Mouse (Mus musculus) cerebellum, adult 8-10 months (tissue): ENCODE measurements around the gene Hoxa6.

ENCODE experiments used
- DNase-seq: peaks from one replicate; pipeline ENCODE4 v3.0.0; 2022

The Hoxa6 gene

DNA sequence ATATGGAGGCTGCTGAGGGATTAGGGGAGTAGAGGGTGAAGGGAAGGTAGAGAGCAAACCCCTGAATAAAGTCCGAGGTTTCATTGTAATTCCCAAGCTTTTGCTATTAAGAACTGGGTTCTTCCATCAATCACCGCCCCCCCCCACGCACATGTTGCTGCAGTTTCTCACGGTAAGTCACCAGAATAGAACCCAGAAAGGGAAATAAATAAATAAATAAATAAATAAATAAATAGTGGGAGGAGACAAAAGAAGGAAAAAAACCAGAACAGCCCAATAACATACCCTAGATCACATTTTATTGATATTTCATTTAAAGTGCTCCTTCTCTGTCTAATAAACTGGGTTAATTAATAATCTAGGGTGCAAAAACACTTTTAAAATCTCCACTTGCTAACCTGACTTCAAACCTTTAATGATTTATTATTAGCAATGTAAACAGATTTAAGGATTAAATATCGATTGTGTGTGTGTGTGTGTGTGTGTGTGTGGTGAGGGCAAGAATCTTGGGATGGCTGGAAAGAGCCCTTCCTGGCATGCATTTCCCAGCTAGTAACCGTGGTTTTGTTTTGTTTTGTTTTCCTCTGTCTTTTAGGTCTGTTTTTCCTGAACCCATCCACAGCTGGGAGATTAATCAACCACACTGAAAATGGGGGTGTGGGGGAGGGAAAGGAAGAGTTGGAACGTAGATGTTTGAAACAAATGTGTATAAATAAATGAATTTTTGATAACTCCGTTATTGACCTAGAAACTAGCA is 47.0 kb downstream of the Hoxa6 start:
- no peak for DNase-seq

DNA sequence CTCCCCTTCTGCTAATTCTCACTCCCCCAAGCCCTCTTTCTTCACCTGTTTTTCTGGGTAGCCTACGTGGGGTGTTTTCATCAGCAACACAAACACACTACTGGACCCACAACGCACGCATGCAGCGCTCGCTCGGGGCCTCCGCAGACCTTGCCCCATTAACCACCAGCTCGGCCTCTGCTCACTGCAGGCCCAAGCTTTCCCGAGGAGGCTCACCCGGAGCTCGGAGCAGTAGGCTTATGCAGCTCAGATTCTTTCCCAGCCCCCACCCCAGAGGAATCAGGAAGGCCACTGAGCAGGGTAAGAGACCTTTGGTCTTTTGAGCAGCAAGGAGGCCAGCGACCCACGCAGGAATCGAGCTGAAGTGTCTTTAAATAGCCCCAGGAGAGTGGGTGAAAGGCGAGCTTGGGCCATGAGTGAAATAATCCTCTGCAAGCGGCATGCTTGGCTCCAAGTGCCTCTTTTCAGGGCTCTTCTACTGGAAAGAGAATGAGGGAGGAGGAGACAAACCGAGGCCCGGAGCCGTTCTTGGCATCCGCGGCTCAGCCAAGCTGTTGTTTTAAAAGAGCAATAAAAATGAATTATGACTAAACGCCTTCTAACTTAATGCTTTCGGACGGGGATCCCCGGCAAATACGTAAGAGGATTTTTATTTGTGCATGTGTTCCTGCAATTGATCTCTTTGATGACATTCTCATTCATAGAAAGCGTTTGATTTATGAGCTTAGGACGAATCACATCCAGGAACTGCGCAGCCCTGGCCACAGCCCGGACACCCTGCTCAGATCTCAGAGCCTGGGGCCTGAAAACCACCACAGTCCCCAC is 47.8 kb downstream of the Hoxa6 start:
- DNase-seq, result no peak

DNA sequence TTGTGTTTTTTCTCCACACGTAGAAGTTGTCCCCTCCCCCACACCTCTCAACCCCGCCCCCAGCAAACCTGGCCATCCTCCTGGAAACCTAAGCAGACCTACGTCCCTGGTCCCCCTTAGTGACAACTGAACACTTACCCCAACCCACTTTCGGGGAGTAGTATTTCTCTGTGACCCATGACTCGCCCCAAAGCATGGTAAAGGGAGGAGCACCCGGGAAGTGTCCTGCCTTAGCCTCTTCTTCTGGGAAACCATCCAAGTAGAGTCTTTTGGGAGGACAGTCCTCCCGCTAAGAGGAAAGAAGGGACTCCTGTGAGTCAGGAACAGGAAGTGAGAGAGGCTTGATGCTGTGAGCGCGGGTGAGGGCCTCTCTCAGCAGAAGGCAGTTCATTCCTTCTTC is 48.5 kb downstream of the Hoxa6 start:
- DNase-seq, result no peak

DNA sequence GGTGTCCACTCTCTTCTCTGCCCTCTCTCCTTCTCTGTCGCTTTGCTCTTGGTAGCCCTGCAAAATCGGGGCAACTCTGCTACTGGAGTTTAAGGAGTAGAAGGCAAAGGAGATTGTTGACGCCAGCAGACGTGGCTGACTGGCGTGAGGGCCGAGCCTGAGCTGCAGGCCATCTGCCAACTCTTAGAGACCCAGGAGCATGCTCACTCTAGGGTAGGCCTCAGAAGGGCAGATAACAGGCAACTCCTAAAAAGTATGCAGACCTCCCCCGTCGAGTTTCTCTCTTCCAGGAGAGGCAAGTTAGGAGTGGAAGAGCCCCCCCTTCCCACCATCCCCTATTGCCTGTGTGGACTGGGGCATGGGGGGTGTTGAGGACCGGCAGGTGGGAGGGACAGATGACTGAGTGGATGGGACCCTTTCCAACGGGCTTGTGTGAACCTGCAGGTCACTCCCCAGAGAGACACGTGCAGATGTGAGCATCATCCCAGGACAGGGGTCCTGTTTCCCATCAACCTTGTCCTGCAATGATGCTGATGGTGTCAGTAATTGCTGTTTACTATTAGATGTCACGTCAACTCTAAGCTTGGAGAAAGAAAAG is 49.3 kb downstream of the Hoxa6 start:
- no peak for DNase-seq

DNA sequence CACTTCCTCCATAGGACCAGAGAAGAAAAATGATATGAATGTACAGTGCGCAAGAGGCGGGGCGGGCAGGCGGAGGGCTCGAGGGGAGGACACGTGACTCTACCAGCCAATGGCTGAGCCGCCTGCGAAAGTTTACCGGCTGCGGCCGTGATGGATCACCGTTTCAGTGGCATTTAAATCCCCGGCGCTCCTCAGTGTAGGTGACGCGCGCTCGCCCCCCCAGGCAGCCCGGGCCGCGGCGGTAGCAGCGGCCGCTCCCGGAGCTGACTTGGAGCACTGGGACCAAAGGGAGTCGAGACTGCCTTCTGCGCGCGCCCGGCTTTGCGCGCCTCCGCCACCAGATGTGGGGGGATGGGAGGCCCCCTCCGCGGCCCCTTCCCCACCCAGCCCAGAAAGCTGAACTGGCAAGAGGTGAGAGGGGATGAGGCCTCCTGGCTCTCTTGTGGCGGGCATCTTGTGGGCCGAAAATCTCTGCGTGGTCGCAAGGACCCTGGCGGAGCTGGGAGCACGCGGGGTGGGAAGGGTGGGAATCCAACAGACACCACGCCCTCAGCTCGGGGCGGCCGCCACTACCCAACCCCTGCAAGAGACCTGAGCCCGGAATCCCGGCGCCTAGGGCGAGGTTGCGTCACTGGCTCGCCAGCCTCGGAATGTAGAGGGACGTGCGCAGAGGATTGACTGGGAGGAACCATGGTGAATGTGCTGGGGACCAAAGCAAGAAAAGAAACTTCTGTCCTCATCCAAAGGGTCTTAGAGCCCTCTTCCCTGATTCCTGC is 50.1 kb downstream of the Hoxa6 start, which contains the start of gene Hoxa1:
Gene Hoxa1 (minus strand): TSS at position 42 of the 776 bp plus-strand sequence.
- DNase-seq, result no peak

DNA sequence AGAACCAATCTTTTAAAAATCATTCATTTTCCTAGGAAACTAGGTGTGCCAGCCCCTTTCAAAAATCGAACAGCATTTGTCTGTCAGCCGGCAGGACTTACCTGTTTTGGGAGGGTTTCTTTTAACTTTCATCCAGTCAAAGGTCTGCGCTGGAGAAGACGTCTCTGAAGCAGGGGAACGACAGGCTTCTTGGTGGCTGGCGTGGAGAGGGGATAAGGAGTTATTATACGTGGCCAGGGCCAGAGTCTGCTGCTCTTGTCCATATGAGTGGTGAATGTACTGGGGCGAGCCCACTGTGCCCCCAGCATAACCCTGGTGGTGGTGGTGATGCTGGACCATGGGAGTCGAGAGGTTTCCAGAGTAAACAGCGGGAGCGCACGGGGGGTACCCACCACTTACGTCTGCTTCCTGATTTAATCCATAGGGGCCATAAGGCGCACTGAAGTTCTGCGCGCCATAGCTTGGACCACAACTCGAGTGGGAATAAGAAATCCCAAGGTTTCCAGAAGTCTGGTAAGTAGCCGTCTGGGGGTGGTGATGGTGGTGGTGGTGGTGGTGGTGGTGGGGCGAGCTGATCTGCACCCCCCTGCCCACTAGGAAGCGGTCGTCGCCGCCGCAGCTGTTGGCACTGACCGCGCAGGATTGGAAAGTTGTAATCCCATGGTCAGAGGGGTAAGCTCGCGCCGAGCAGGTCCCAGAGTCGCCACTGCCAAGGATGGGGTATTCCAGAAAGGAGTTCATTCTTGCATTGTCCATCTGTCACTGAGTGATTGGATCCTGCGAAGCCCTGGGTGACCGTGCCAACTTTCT is 50.9 kb downstream of the Hoxa6 start:
- DNase-seq, result no peak

DNA sequence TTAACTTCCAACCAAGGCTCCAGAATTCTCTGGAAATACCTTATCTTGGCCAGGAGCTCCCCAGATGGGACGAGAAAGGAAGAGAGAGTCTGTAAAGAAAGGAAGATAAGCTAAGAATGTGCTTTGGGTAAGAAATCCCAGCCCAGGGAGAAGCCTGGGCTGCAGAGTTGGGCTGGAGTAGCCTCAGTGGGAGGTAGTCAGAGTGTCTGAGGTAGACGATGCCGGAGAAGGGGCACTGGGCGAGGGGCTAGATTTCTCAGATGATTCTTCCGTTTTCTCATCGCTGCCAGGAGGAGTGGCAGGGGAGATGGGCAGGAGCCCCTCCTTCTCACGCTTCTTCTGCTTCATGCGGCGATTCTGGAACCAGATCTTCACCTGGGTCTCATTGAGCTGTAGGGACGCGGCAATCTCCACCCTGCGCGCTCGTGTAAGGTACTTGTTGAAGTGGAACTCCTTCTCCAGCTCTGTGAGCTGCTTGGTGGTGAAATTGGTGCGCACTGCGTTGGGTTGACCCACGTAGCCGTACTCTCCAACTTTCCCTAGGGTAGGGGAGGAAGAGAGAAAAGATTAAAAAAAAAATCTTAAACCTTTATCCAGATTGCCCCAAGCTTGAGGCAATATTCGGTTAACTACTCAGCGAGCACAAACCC is 51.8 kb downstream of the Hoxa6 start:
- DNase-seq, result no peak
